In the genomic region with DNA sequence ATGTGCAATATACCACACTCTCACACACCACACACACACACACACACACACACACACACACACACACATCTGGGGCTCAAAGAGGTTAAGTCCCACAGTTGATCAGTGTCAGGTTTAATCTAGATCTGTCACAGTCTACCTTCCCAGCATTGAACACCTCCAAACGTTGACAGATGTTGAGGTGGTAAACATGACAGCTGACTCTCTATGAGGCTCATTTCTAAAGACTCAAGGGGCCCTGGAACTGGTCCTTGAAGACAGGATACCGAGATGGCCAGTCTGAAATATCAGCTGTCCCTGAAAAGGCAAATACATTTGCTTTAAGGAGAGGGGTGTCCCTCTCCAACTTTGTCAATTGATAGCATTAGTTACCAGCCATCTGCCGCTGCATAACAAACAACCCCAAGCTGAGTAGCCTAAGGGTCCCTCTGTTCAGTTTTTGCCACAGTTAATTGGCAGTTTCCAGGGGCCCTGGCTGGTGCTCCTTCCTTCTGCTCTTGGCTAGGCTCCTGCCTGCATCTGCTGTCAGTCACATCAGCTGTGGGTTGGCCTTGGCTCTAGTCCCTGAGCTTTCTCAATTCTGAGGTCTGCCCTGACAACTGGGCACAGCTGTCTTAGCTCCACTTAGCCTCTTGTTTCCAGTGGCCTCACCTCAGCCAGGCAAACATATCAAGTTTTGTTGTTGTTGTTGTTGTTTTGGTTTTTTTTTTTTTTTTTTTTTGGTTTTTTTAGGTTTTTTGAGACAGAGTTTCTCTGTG, we compare ENCODE assay signal across 10 mouse cellular contexts.
DNase-seq lines count a peak whose midpoint lies in the region; ATAC-seq and TF ChIP-seq lines count a peak whose summit lies in the region.
"Had no signal": no experiment of that assay in that cellular context is flagged by ENCODE, and none has a peak within 500 bp of the region (broad histone marks: within the 10 kb centered on the region; RNA-seq: fewer than 3 reads in every experiment).

No protein-coding gene starts in this region.

- no peak overlapping the region for H3K27ac ChIP-seq in forebrain, postnatal 0 days (ENCODE audit: low read depth, low read length)
- H3K27ac ChIP-seq: limb, embryonic 13.5 days had no signal

- H3K9me3 ChIP-seq in forebrain, postnatal 0 days (ENCODE audit: low read length): no peaks in the 10 kb centered on the region
- H3K9me3 ChIP-seq: limb, embryonic 13.5 days had no signal

- no peaks in the 10 kb centered on the region for H3K27me3 ChIP-seq in forebrain, postnatal 0 days (ENCODE audit: insufficient read depth, low read length)
- H3K27me3 ChIP-seq: limb, embryonic 13.5 days had no signal

- no peak for TF ChIP-seq CTCF in forebrain, postnatal 0 days (IDR thresholded peaks at IDR 0.05; ENCODE audit: low read depth)

- peak; percentile 66 for DNase-seq in layer of hippocampus, postnatal 10 days (ENCODE audit: low spot score in 2 of 2)
- no peak for DNase-seq in layer of hippocampus, adult 8-10 months (ENCODE audit: low spot score in 2 of 2)
- peak; percentile 69 for DNase-seq in adrenal gland, postnatal 10 days
- DNase-seq in forebrain, postnatal 0 days: peak; percentile 64
- DNase-seq in lung, postnatal 4 days: peak; percentile 47 to 70
- DNase-seq in frontal cortex, postnatal 10 days (ENCODE audit: low spot score in 2 of 2): no peak
- DNase-seq in frontal cortex, postnatal 36 days (ENCODE audit: low spot score in 2 of 2): no peak
- DNase-seq in ovary, postnatal 14 days (ENCODE audit: low spot score): no peak
- DNase-seq: gastrocnemius, postnatal 10 days had no signal

- peaks cover 6% of the 10 kb centered on the region for H3K4me1 ChIP-seq in forebrain, postnatal 0 days (ENCODE audit: insufficient read depth)

- no peak overlapping the region for H3K4me3 ChIP-seq in forebrain, postnatal 0 days (ENCODE audit: low read depth, low read length)
- H3K4me3 ChIP-seq: limb, embryonic 13.5 days had no signal

- peak; percentile 70 for ATAC-seq in forebrain, postnatal 0 days

- no peak overlapping the region for H3K4me2 ChIP-seq in forebrain, postnatal 0 days (ENCODE audit: low read depth)
- H3K4me2 ChIP-seq: limb, embryonic 13.5 days had no signal

- no peaks in the 10 kb centered on the region for H3K36me3 ChIP-seq in forebrain, postnatal 0 days (ENCODE audit: insufficient read depth)
- H3K36me3 ChIP-seq: limb, embryonic 13.5 days had no signal

- WGBS in forebrain, postnatal 0 days: 25% methylated on average over 3 of the region's 3 CpGs

- no peak overlapping the region for H3K9ac ChIP-seq in forebrain, postnatal 0 days
- H3K9ac ChIP-seq: limb, embryonic 13.5 days had no signal

Comparison
In these comparisons a context has a peak if more than half of its experiments do, and no peak if none do; other contexts are left out.
1. DNase-seq: peak in layer of hippocampus, postnatal 10 days (2 of 2), adrenal gland, postnatal 10 days (single experiment), forebrain, postnatal 0 days (single experiment) and lung, postnatal 4 days (2 of 2); none in layer of hippocampus, adult 8-10 months (0 of 2), frontal cortex, postnatal 10 days (0 of 2), frontal cortex, postnatal 36 days (0 of 2) and ovary, postnatal 14 days (single experiment).